Comparison of ENCODE assay signal across 18 mouse cellular contexts in genomic region chr5:136355583-136356126, GRCm38 (mm10).
DNase-seq lines count a peak whose midpoint lies in the region; ATAC-seq and TF ChIP-seq lines count a peak whose summit lies in the region.
"Had no signal": no experiment of that assay in that cellular context is flagged by ENCODE, and none has a peak within 500 bp of the region (broad histone marks: within the 10 kb centered on the region; RNA-seq: fewer than 3 reads in every experiment).

No protein-coding gene starts in this region.

- no peak for ATAC-seq in heart, embryonic 11.5 days (replicated peaks; ENCODE audit: insufficient number of reproducible peaks, low FRiP score, low TSS enrichment)
- no peak for ATAC-seq in limb, embryonic 13.5 days (ENCODE audit: low FRiP score, low read depth)
- no peak for ATAC-seq in heart, embryonic 15.5 days (replicated peaks; ENCODE audit: insufficient number of reproducible peaks, insufficient read depth, low FRiP score, low read depth)
- ATAC-seq: forebrain, embryonic 13.5 days; hindbrain, postnatal 0 days; intestine, postnatal 0 days had no signal

- H3K27ac ChIP-seq in heart, embryonic 11.5 days (ENCODE audit: low read depth, low read length) = peak overlapping the region; percentile 64; the same call in 1 of the 2 replicates
- H3K27ac ChIP-seq in limb, embryonic 13.5 days = 0 out of 2 replicates have a peak overlapping the region, but pooled peaks have one; percentile 15
- H3K27ac ChIP-seq in limb, embryonic 10.5 days = no peak overlapping the region
- H3K27ac ChIP-seq in heart, embryonic 15.5 days = peak overlapping the region; percentile 68
- H3K27ac ChIP-seq in olfactory bulb, adult 2 months (ENCODE audit: insufficient read depth, low read depth, low read length) = peak overlapping the region; percentile 49
- H3K27ac ChIP-seq in cerebellum, adult 2 months (ENCODE audit: insufficient read depth, low read length) = no peak overlapping the region
- H3K27ac ChIP-seq: embryonic facial prominence, embryonic 10.5 days; hindbrain, postnatal 0 days; liver, embryonic 14.5 days; lung, embryonic 15.5 days; neural tube, embryonic 13.5 days had no signal

- no peaks in the 10 kb centered on the region for H3K27me3 ChIP-seq in heart, embryonic 11.5 days (ENCODE audit: control insufficient read depth, insufficient read depth, low read length)
- H3K27me3 ChIP-seq in limb, embryonic 13.5 days = peaks cover 3% of the 10 kb centered on the region; the same call in 1 of the 2 replicates
- H3K27me3 ChIP-seq in limb, embryonic 10.5 days (ENCODE audit: low read depth, poor library complexity, severe bottlenecking) = no peaks in the 10 kb centered on the region
- no peaks in the 10 kb centered on the region for H3K27me3 ChIP-seq in heart, embryonic 15.5 days
- no peaks in the 10 kb centered on the region for H3K27me3 ChIP-seq in cerebellum, adult 2 months (ENCODE audit: control insufficient read depth, insufficient read depth, low read length)
- H3K27me3 ChIP-seq: forebrain, embryonic 13.5 days; lung, embryonic 15.5 days; neural tube, embryonic 13.5 days had no signal

- no peak for DNase-seq in heart, adult 8-10 months (ENCODE audit: low spot score)
- no peak for DNase-seq in limb, embryonic 10.5 days (ENCODE audit: low spot score)
- DNase-seq in cerebellum, adult 2 months = no peak
- DNase-seq: adrenal gland, postnatal 10 days; cerebellum, postnatal 25 days; midbrain, embryonic 14.5 days; thymus, postnatal 14 days had no signal

- H3K36me3 ChIP-seq in heart, embryonic 11.5 days (ENCODE audit: control insufficient read depth, insufficient read depth, low read length) = no peaks in the 10 kb centered on the region; the same call in 1 of the 2 replicates
- H3K36me3 ChIP-seq in limb, embryonic 13.5 days = peaks cover 53% of the 10 kb centered on the region
- H3K36me3 ChIP-seq in limb, embryonic 10.5 days = peaks cover 84% of the 10 kb centered on the region
- peaks cover 9% of the 10 kb centered on the region for H3K36me3 ChIP-seq in heart, embryonic 15.5 days

- peaks cover 15% of the 10 kb centered on the region for H3K4me1 ChIP-seq in heart, embryonic 11.5 days (ENCODE audit: control insufficient read depth, insufficient read depth, low read length)
- H3K4me1 ChIP-seq in limb, embryonic 13.5 days = peaks cover 23% of the 10 kb centered on the region
- H3K4me1 ChIP-seq in limb, embryonic 10.5 days = peaks cover 7% of the 10 kb centered on the region
- peaks cover 30% of the 10 kb centered on the region for H3K4me1 ChIP-seq in heart, embryonic 15.5 days (replicated peaks)
- peaks cover 23% of the 10 kb centered on the region for H3K4me1 ChIP-seq in olfactory bulb, adult 2 months (ENCODE audit: control insufficient read depth, insufficient read depth, low read length)
- H3K4me1 ChIP-seq in cerebellum, adult 2 months (ENCODE audit: control insufficient read depth, insufficient read depth, low read length) = no peaks in the 10 kb centered on the region; the same call in 1 of the 2 replicates
- H3K4me1 ChIP-seq: lung, embryonic 15.5 days had no signal

- TF ChIP-seq POLR2A in olfactory bulb, adult 2 months (IDR thresholded peaks at IDR 0.05; ENCODE audit: insufficient read depth, low read depth, low read length) = no peak
- no peak for TF ChIP-seq POLR2A in cerebellum, adult 2 months (IDR thresholded peaks at IDR 0.05; ENCODE audit: borderline replicate concordance, insufficient read depth, low read length)

- no peak overlapping the region for H3K9ac ChIP-seq in heart, embryonic 11.5 days (ENCODE audit: low read depth, low read length)
- no peak overlapping the region for H3K9ac ChIP-seq in limb, embryonic 13.5 days
- no peak overlapping the region for H3K9ac ChIP-seq in heart, embryonic 15.5 days
- H3K9ac ChIP-seq: forebrain, embryonic 13.5 days; liver, embryonic 14.5 days; lung, embryonic 15.5 days; neural tube, embryonic 13.5 days had no signal

- H3K4me2 ChIP-seq in heart, embryonic 11.5 days = no peak overlapping the region
- no peak overlapping the region for H3K4me2 ChIP-seq in limb, embryonic 13.5 days (replicated peaks)
- no peak overlapping the region for H3K4me2 ChIP-seq in heart, embryonic 15.5 days
- H3K4me2 ChIP-seq: forebrain, embryonic 13.5 days; lung, embryonic 15.5 days; neural tube, embryonic 13.5 days had no signal

- no peak overlapping the region for H3K4me3 ChIP-seq in heart, embryonic 11.5 days (ENCODE audit: low read depth, low read length)
- H3K4me3 ChIP-seq in limb, embryonic 13.5 days = no peak overlapping the region
- H3K4me3 ChIP-seq in limb, embryonic 10.5 days = no peak overlapping the region
- no peak overlapping the region for H3K4me3 ChIP-seq in heart, embryonic 15.5 days
- H3K4me3 ChIP-seq in olfactory bulb, adult 2 months (ENCODE audit: insufficient read depth, low read depth, low read length) = no peak overlapping the region
- H3K4me3 ChIP-seq in cerebellum, adult 2 months (replicated peaks; ENCODE audit: insufficient read depth, low read depth, low read length) = no peak overlapping the region
- H3K4me3 ChIP-seq: embryonic facial prominence, embryonic 10.5 days; forebrain, embryonic 13.5 days; lung, embryonic 15.5 days; neural tube, embryonic 13.5 days had no signal

- TF ChIP-seq CTCF in olfactory bulb, adult 2 months (IDR thresholded peaks at IDR 0.05; ENCODE audit: insufficient read depth, low read depth, low read length) = no peak
- no peak for TF ChIP-seq CTCF in cerebellum, adult 2 months (IDR thresholded peaks at IDR 0.05; ENCODE audit: borderline replicate concordance, insufficient read depth, low read depth, low read length)

- WGBS in heart, embryonic 11.5 days (ENCODE audit: insufficient replicate concordance) = 62% methylated on average over 3 of the region's 3 CpGs
- 86% methylated on average over 3 of the region's 3 CpGs for WGBS in limb, embryonic 13.5 days
- 95% methylated on average over 3 of the region's 3 CpGs for WGBS in limb, embryonic 10.5 days
- WGBS in heart, embryonic 15.5 days = 53% methylated on average over 3 of the region's 3 CpGs
- WGBS in olfactory bulb, adult 2 months = 85% methylated on average over 3 of the region's 3 CpGs
- WGBS in cerebellum, adult 2 months = 82% methylated on average over 3 of the region's 3 CpGs

- H3K9me3 ChIP-seq in heart, embryonic 11.5 days (replicated peaks; ENCODE audit: control insufficient read depth, low read length) = no peaks in the 10 kb centered on the region
- no peaks in the 10 kb centered on the region for H3K9me3 ChIP-seq in limb, embryonic 13.5 days
- H3K9me3 ChIP-seq in limb, embryonic 10.5 days (replicated peaks) = no peaks in the 10 kb centered on the region
- H3K9me3 ChIP-seq in heart, embryonic 15.5 days (replicated peaks) = no peaks in the 10 kb centered on the region
- H3K9me3 ChIP-seq: embryonic facial prominence, embryonic 10.5 days; forebrain, embryonic 13.5 days; lung, embryonic 15.5 days; neural tube, embryonic 13.5 days had no signal

Comparison
In these comparisons a context has a peak if more than half of its experiments do, and no peak if none do; other contexts are left out.
1. H3K27ac ChIP-seq: peak in heart, embryonic 11.5 days (single experiment), limb, embryonic 13.5 days (single experiment), heart, embryonic 15.5 days (single experiment) and olfactory bulb, adult 2 months (single experiment); none in limb, embryonic 10.5 days (single experiment) and cerebellum, adult 2 months (single experiment).